Mouse (Mus musculus): Measurements from ENCODE around the gene Slc11a1. TPM values are rescaled to one million over a fixed set of nuclear protein-coding genes. Genes with fewer than 3 reads are reported as not detected.

Gene Slc11a1
- polyA plus RNA-seq, 1 experiment from 2014 or later = 6.1 TPM

DNA sequence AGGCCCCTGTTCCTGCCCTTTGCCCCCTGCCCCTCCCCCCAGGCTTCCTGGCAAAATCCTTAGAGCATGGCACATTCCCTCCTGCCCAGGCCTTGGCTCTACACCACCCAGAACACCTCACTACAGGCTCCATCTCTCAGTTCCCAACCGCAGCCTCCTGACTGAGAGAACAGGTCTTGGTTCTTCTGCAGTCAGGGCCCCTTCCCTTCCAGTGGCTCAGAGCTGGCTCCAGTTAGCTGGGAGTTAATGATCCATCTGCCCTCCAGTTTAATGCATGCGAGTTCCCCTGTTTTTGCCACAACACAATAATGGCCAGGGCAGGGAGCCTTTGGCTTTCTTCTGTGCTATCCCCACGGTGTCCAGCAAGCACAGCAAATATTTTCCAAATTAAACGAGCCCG lies 31.8 kb upstream of the Slc11a1 start:
- Histone ChIP-seq H3K4me2 (replicated peaks; ENCODE audit: low read depth, low read length) (no peak overlapping the region), H3K4me3 (ENCODE audit: low read depth, low read length) (no peak overlapping the region), H3K27me3 (ENCODE audit: control insufficient read depth, insufficient read depth, low read length) (no peaks in the 10 kb centered on the region), H3K9me3 (ENCODE audit: control insufficient read depth, low read depth, low read length) (no peaks in the 10 kb centered on the region), H3K27ac (ENCODE audit: low read length) (no peak overlapping the region), H3K9ac (replicated peaks; ENCODE audit: low read depth, low read length) (no peak overlapping the region), H3K4me1 (ENCODE audit: control insufficient read depth, insufficient read depth, low read length) (no peaks in the 10 kb centered on the region), H3K36me3 (ENCODE audit: control insufficient read depth, insufficient read depth, low read length) (no peaks in the 10 kb centered on the region)
- ATAC-seq (ENCODE audit: insufficient number of reproducible peaks, insufficient read depth, low FRiP score, low read depth) = no peak
- 77% methylated on average over 5 of the region's 5 CpGs for WGBS

GRCm38 (mm10) chr1:74344163-74344916 lies 30.7 kb upstream of the Slc11a1 start:
- Histone ChIP-seq H3K9me3 (ENCODE audit: control insufficient read depth, low read depth, low read length) (no peaks in the 10 kb centered on the region), H3K4me2 (replicated peaks; ENCODE audit: low read depth, low read length) (no peak overlapping the region), H3K4me3 (ENCODE audit: low read depth, low read length) (no peak overlapping the region), H3K27me3 (ENCODE audit: control insufficient read depth, insufficient read depth, low read length) (no peaks in the 10 kb centered on the region), H3K9ac (replicated peaks; ENCODE audit: low read depth, low read length) (no peak overlapping the region), H3K36me3 (ENCODE audit: control insufficient read depth, insufficient read depth, low read length) (peaks cover 2% of the 10 kb centered on the region; the same call in 1 of the 2 replicates), H3K4me1 (ENCODE audit: control insufficient read depth, insufficient read depth, low read length) (no peaks in the 10 kb centered on the region), H3K27ac (ENCODE audit: low read length) (no peak overlapping the region)
- WGBS = 87% methylated on average over 11 of the region's 11 CpGs
- ATAC-seq (ENCODE audit: insufficient number of reproducible peaks, insufficient read depth, low FRiP score, low read depth) = no peak

- no peak overlapping the region for H3K27ac ChIP-seq (ENCODE audit: low read length)
- no peak for ATAC-seq (ENCODE audit: insufficient number of reproducible peaks, insufficient read depth, low FRiP score, low read depth)
- 91% methylated on average over 13 of the region's 13 CpGs for WGBS
These were observed 23.7 kb upstream of the Slc11a1 start for GRCm38 (mm10) chr1:74351185-74351769.

GRCm38 (mm10) chr1:74352532-74353096 lies 22.4 kb upstream of the Slc11a1 start:
- Histone ChIP-seq H3K4me1 (ENCODE audit: control insufficient read depth, insufficient read depth, low read length) (no peaks in the 10 kb centered on the region), H3K4me2 (replicated peaks; ENCODE audit: low read depth, low read length) (no peak overlapping the region), H3K9me3 (ENCODE audit: control insufficient read depth, low read depth, low read length) (no peaks in the 10 kb centered on the region), H3K9ac (replicated peaks; ENCODE audit: low read depth, low read length) (no peak overlapping the region), H3K36me3 (ENCODE audit: control insufficient read depth, insufficient read depth, low read length) (peaks cover 12% of the 10 kb centered on the region; the same call in 1 of the 2 replicates), H3K27me3 (ENCODE audit: control insufficient read depth, insufficient read depth, low read length) (no peaks in the 10 kb centered on the region), H3K27ac (ENCODE audit: low read length) (no peak overlapping the region), H3K4me3 (ENCODE audit: low read depth, low read length) (no peak overlapping the region)
- WGBS = 80% methylated on average over 5 of the region's 5 CpGs
- ATAC-seq (ENCODE audit: insufficient number of reproducible peaks, insufficient read depth, low FRiP score, low read depth) = no peak

More at GRCm38 (mm10) chr1:74351185-74351769, 23.7 kb upstream of the Slc11a1 start:
- no peaks in the 10 kb centered on the region for H3K27me3 ChIP-seq (ENCODE audit: control insufficient read depth, insufficient read depth, low read length)
- H3K9ac ChIP-seq (replicated peaks; ENCODE audit: low read depth, low read length) = no peak overlapping the region
- H3K4me3 ChIP-seq (ENCODE audit: low read depth, low read length) = no peak overlapping the region
- H3K9me3 ChIP-seq (ENCODE audit: control insufficient read depth, low read depth, low read length) = no peaks in the 10 kb centered on the region
- H3K4me2 ChIP-seq (replicated peaks; ENCODE audit: low read depth, low read length) = no peak overlapping the region
- H3K36me3 ChIP-seq (ENCODE audit: control insufficient read depth, insufficient read depth, low read length) = peaks cover 12% of the 10 kb centered on the region; the same call in 1 of the 2 replicates
- H3K4me1 ChIP-seq (ENCODE audit: control insufficient read depth, insufficient read depth, low read length) = no peaks in the 10 kb centered on the region

DNA sequence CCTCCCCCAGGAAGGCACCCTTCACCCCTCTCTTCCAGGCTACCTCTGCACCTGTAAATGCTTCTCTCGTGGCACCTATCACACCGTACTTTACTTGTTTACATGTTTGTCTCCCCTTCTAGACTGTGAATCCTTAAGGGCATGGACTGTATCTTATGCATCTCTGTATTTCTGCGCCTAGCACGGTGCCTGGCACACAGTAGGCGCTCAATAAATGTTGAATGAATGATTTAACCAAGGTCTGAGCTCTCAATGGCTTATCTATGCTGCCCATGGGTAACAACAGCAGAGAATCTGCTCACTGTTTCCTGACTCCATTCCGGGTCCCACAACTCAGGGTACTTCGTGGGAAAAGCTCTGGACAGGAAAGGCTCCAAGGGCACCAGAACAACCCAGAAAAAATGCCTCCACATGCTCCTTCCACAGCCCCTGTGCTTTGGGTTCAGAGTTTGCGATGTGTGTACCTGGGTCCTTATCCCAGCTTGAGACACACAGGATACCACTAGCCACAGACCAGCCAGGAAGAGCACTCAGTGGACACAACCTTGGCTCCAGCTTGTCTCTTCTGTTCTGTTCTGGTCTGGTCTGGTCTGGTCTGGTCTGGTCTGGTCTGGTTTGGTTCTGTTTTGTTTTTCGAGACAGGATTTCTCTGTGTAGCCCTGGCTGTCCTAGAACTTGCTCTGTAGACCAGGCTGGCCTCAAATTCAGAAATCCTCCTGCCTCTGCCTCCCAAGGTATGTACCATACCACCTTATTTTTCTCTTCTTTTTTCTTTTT lies 21.4 kb upstream of the Slc11a1 start:
- H3K4me2 ChIP-seq (replicated peaks; ENCODE audit: low read depth, low read length) = no peak overlapping the region
- H3K4me3 ChIP-seq (ENCODE audit: low read depth, low read length) = no peak overlapping the region
- peaks cover 12% of the 10 kb centered on the region; the same call in 1 of the 2 replicates for H3K36me3 ChIP-seq (ENCODE audit: control insufficient read depth, insufficient read depth, low read length)
- H3K9me3 ChIP-seq (ENCODE audit: control insufficient read depth, low read depth, low read length) = no peaks in the 10 kb centered on the region
- H3K9ac ChIP-seq (replicated peaks; ENCODE audit: low read depth, low read length) = no peak overlapping the region
- no peak overlapping the region for H3K27ac ChIP-seq (ENCODE audit: low read length)
- no peaks in the 10 kb centered on the region for H3K27me3 ChIP-seq (ENCODE audit: control insufficient read depth, insufficient read depth, low read length)
- WGBS = 88% methylated on average over 9 of the region's 9 CpGs
- ATAC-seq (ENCODE audit: insufficient number of reproducible peaks, insufficient read depth, low FRiP score, low read depth) = no peak
- no peaks in the 10 kb centered on the region for H3K4me1 ChIP-seq (ENCODE audit: control insufficient read depth, insufficient read depth, low read length)

GRCm38 (mm10) chr1:74357531-74357930 lies 17.5 kb upstream of the Slc11a1 start:
- H3K27ac ChIP-seq (ENCODE audit: low read length) = no peak overlapping the region
- ATAC-seq (ENCODE audit: insufficient number of reproducible peaks, insufficient read depth, low FRiP score, low read depth) = no peak
- no peak overlapping the region for H3K9ac ChIP-seq (replicated peaks; ENCODE audit: low read depth, low read length)
- no peaks in the 10 kb centered on the region for H3K27me3 ChIP-seq (ENCODE audit: control insufficient read depth, insufficient read depth, low read length)
- no peaks in the 10 kb centered on the region for H3K9me3 ChIP-seq (ENCODE audit: control insufficient read depth, low read depth, low read length)
- no peaks in the 10 kb centered on the region for H3K4me1 ChIP-seq (ENCODE audit: control insufficient read depth, insufficient read depth, low read length)
- H3K4me2 ChIP-seq (replicated peaks; ENCODE audit: low read depth, low read length) = no peak overlapping the region
- no peaks in the 10 kb centered on the region; the same call in 1 of the 2 replicates for H3K36me3 ChIP-seq (ENCODE audit: control insufficient read depth, insufficient read depth, low read length)
- H3K4me3 ChIP-seq (ENCODE audit: low read depth, low read length) = no peak overlapping the region

DNA sequence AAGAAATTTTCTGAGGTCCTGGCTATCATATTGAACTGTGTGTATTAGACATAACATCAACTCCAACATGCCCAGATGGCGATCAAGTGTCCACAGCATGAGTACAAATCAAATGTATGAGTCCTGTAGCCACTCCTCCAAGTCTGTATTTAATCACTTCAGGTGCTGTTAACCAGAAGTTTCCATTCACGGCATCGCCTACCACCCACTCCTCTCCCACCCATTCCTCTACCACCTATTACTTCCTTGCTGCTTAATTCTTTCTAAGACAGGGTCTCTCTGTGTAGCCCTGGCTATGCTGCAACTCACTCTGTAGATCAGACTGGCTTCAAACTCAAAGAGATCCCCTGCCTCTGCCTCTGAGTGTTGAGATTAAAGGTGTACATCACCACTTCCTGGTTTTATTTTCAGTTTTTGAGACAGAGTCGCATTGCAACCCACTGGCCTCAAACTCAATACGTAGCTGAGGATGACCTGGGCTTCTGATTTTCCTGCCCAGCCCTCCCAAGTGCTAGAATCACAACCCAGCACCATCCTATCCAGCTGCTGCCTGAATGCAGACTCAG lies 15.0 kb upstream of the Slc11a1 start:
- Histone ChIP-seq H3K27ac (ENCODE audit: low read length) (no peak overlapping the region), H3K9ac (replicated peaks; ENCODE audit: low read depth, low read length) (no peak overlapping the region), H3K4me3 (ENCODE audit: low read depth, low read length) (no peak overlapping the region), H3K4me1 (ENCODE audit: control insufficient read depth, insufficient read depth, low read length) (no peaks in the 10 kb centered on the region), H3K4me2 (replicated peaks; ENCODE audit: low read depth, low read length) (no peak overlapping the region), H3K36me3 (ENCODE audit: control insufficient read depth, insufficient read depth, low read length) (no peaks in the 10 kb centered on the region), H3K9me3 (ENCODE audit: control insufficient read depth, low read depth, low read length) (no peaks in the 10 kb centered on the region), H3K27me3 (ENCODE audit: control insufficient read depth, insufficient read depth, low read length) (no peaks in the 10 kb centered on the region)
- WGBS = 80% methylated on average over 5 of the region's 5 CpGs
- no peak for ATAC-seq (ENCODE audit: insufficient number of reproducible peaks, insufficient read depth, low FRiP score, low read depth)

GRCm38 (mm10) chr1:74361812-74362211 lies 13.2 kb upstream of the Slc11a1 start, which contains the start of gene Catip:
Gene Catip, plus strand, starts transcription at chr1:74362108.
- Histone ChIP-seq H3K9ac (replicated peaks; ENCODE audit: low read depth, low read length) (no peak within 1 kb of the TSS), H3K4me3 (ENCODE audit: low read depth, low read length) (no peak within 1 kb of the TSS), H3K36me3 (ENCODE audit: control insufficient read depth, insufficient read depth, low read length) (no peaks in the 10 kb centered on the region), H3K4me1 (ENCODE audit: control insufficient read depth, insufficient read depth, low read length) (no peaks in the 10 kb centered on the region), H3K4me2 (replicated peaks; ENCODE audit: low read depth, low read length) (no peak within 1 kb of the TSS), H3K27me3 (ENCODE audit: control insufficient read depth, insufficient read depth, low read length) (no peaks in the 10 kb centered on the region), H3K27ac (ENCODE audit: low read length) (no peak within 1 kb of the TSS), H3K9me3 (ENCODE audit: control insufficient read depth, low read depth, low read length) (no peaks in the 10 kb centered on the region)
- peak; percentile 70; the same call in 1 of the 2 replicates for ATAC-seq (ENCODE audit: insufficient number of reproducible peaks, insufficient read depth, low FRiP score, low read depth)
- WGBS = 0% methylated on average over 2 of the region's 2 CpGs
